Mouse (Mus musculus) liver (tissue): Measurements from ENCODE around the gene Prss16.

Experiments used
- DNase-seq: peaks from one replicate; pipeline ENCODE4 v3.0.0-alpha.2; 2020; ENCODE audit warnings: mixed read lengths

The Prss16 gene

GRCm38 (mm10) chr13:22005605-22006333, 3.8 kb downstream of the Prss16 start:
- peak; percentile 64 for DNase-seq

GRCm38 (mm10) chr13:22001823-22002222, 7.7 kb downstream of the Prss16 start:
- peak; percentile 23 for DNase-seq

- no peak for DNase-seq
Observed at GRCm38 (mm10) chr13:22001346-22001745, 8.2 kb downstream of the Prss16 start.

- no peak for DNase-seq
Observed at GRCm38 (mm10) chr13:21999147-21999546, 10.4 kb downstream of the Prss16 start.

- no peak for DNase-seq
Observed at GRCm38 (mm10) chr13:21998412-21998811, 11.1 kb downstream of the Prss16 start.

GRCm38 (mm10) chr13:21997821-21998220, 11.7 kb downstream of the Prss16 start:
- DNase-seq: no peak

GRCm38 (mm10) chr13:21997201-21997820, 12.2 kb downstream of the Prss16 start:
- no peak for DNase-seq

GRCm38 (mm10) chr13:21996840-21997185, 12.7 kb downstream of the Prss16 start:
- DNase-seq: no peak

- DNase-seq: peak; percentile 70
Observed at GRCm38 (mm10) chr13:21996101-21996839, 13.3 kb downstream of the Prss16 start.

- peak; percentile 46 for DNase-seq
Observed at GRCm38 (mm10) chr13:21995331-21995914, 14.1 kb downstream of the Prss16 start.

- DNase-seq: no peak
Observed at GRCm38 (mm10) chr13:21994896-21995295, 14.6 kb downstream of the Prss16 start.

GRCm38 (mm10) chr13:21993957-21994738, 15.4 kb downstream of the Prss16 start:
- peak; percentile 77 for DNase-seq

GRCm38 (mm10) chr13:21992550-21992949, 17.0 kb downstream of the Prss16 start:
- no peak for DNase-seq

GRCm38 (mm10) chr13:21984486-21984885, 25.1 kb downstream of the Prss16 start:
- DNase-seq: no peak

GRCm38 (mm10) chr13:21981803-21982193, 27.7 kb downstream of the Prss16 start:
- DNase-seq: no peak

GRCm38 (mm10) chr13:21980981-21981802, 28.4 kb downstream of the Prss16 start, which contains the start of gene Pom121l2:
TSS of gene Pom121l2 (plus strand) at chr13:21981194.
- peak; percentile 11 for DNase-seq

GRCm38 (mm10) chr13:21974726-21975473, 34.6 kb downstream of the Prss16 start:
- peak; percentile 80 for DNase-seq

GRCm38 (mm10) chr13:21974221-21974725, 35.3 kb downstream of the Prss16 start:
- peak; percentile 91 for DNase-seq

GRCm38 (mm10) chr13:21971641-21972040, 37.9 kb downstream of the Prss16 start:
- no peak for DNase-seq

GRCm38 (mm10) chr13:21969816-21970215, 39.7 kb downstream of the Prss16 start:
- DNase-seq: no peak

- DNase-seq: no peak
Observed at GRCm38 (mm10) chr13:21969269-21969668, 40.3 kb downstream of the Prss16 start.
